Mouse (Mus musculus) hindbrain, embryonic 11.5 days (tissue): ENCODE measurements around the gene Fam184b. TPM values are rescaled to one million over a fixed set of nuclear protein-coding genes. Genes with fewer than 3 reads are reported as not detected.

ENCODE experiments used
- ATAC-seq: fragments of 200-750 bp; cut with Nextera tagmentation; 2 replicates; pipeline ENCODE4 v1.8.0; 2017; ENCODE audit warnings: mild to moderate bottlenecking, moderate TSS enrichment, moderate library complexity; ENCODE audit not compliant: low FRiP score
- DNase-seq: peaks from one replicate; pipeline ENCODE4 v3.0.0-alpha.2; 2015; ENCODE audit warnings: low spot score
- H3K27ac ChIP-seq: fragments of 300-500 bp; sonication (generic); 2 replicates; pipeline ENCODE4 v1.5.1; 2014; ENCODE audit warnings: mild to moderate bottlenecking, low read depth, low read length
- H3K27me3 ChIP-seq: fragments of 300-500 bp; sonication (generic); 2 replicates; pipeline ENCODE4 v1.6.1; 2014; ENCODE audit warnings: mild to moderate bottlenecking, low read length, moderate library complexity, mixed read lengths; ENCODE audit not compliant: control insufficient read depth, insufficient read depth
- H3K36me3 ChIP-seq: fragments of 300-500 bp; sonication (generic); 2 replicates; pipeline ENCODE4 v1.6.1; 2014; ENCODE audit warnings: mild to moderate bottlenecking, low read length, moderate library complexity, mixed read lengths; ENCODE audit not compliant: control insufficient read depth, insufficient read depth
- H3K4me1 ChIP-seq: fragments of 300-500 bp; sonication (generic); replicated peaks from 2 replicates; pipeline ENCODE4 v1.6.1; 2014; ENCODE audit warnings: low read length, mixed read lengths; ENCODE audit not compliant: control insufficient read depth, insufficient read depth
- H3K4me2 ChIP-seq: fragments of 300-500 bp; sonication (generic); replicated peaks from 2 replicates; pipeline ENCODE4 v1.6.1; 2014; ENCODE audit warnings: mild to moderate bottlenecking, low read depth, low read length
- H3K4me3 ChIP-seq: fragments of 300-500 bp; sonication (generic); 2 replicates; pipeline ENCODE4 v1.5.1; 2014; ENCODE audit warnings: low read depth, low read length
- H3K9ac ChIP-seq: fragments of 300-500 bp; sonication (generic); 2 replicates; pipeline ENCODE4 v1.6.1; 2014; ENCODE audit warnings: low read depth, low read length
- H3K9me3 ChIP-seq: fragments of 300-500 bp; sonication (generic); 2 replicates; pipeline ENCODE4 v1.6.1; 2016; ENCODE audit warnings: low read length; ENCODE audit not compliant: control insufficient read depth
- WGBS: fragments of 180-500 bp; shearing (Covaris S2); extraction: QIAGEN DNeasy Blood & Tissue Kit; methylation state at CpG from one replicate; pipeline ENCODE4 v1.1.7; 2014; 5-methylcytosine and 5-hydroxymethylcytosine counted together
- polyA plus RNA-seq: library from polyadenylated mRNA; unstranded; fragments of >200 nt; fragmentation: Nextera tagmentation; extraction: Ambion mirVana; gene quantifications from 2 replicates; pipeline ENCODE4 v1.2.1, GENCODE M21; 2014

Gene Fam184b
- polyA plus RNA-seq, 1 experiment from 2014 or later = 0.91 TPM

DNA sequence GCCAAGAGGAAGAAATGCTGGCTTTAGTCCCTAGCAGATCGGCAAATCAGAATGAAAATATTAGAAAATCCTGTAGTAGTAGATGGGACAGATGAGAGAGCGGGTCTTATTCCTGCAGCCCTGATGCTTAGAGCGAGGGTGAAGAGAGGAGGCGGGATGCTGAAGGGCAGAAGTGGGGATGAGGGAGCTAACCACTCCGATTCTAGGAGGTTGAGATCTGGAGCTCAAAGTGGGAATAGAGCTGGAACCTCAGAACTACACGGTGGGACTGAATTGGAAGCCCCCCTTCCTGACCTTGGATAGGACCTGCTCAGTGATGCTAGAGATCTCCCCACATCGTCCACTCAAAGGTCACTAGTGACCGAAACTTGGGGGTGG lies 290 bp upstream of the Fam184b start:
- WGBS = 0% methylated on average over 8 of the region's 8 CpGs
- ATAC-seq = peak; percentile 52
- Histone ChIP-seq H3K9me3 (no peaks in the 10 kb centered on the region), H3K27me3 (no peaks in the 10 kb centered on the region), H3K4me1 (no peaks in the 10 kb centered on the region), H3K9ac (peak overlapping the region; percentile 56; the same call in 1 of the 2 replicates), H3K36me3 (no peaks in the 10 kb centered on the region), H3K27ac (no peak overlapping the region), H3K4me3 (peak overlapping the region; percentile 61), H3K4me2 (peak overlapping the region; percentile 95)
- peak; percentile 48 for DNase-seq

GRCm38 (mm10) chr5:45638378-45638777 lies 1.0 kb downstream of the Fam184b start:
- 74% methylated on average over 3 of the region's 3 CpGs for WGBS
- H3K4me3 ChIP-seq = no peak overlapping the region
- no peaks in the 10 kb centered on the region for H3K4me1 ChIP-seq
- ATAC-seq (no peak), DNase-seq (no peak)
- H3K4me2 ChIP-seq = no peak overlapping the region
- no peak overlapping the region for H3K9ac ChIP-seq
- no peaks in the 10 kb centered on the region for H3K9me3 ChIP-seq
- no peak overlapping the region for H3K27ac ChIP-seq
- H3K27me3 ChIP-seq = no peaks in the 10 kb centered on the region
- H3K36me3 ChIP-seq = no peaks in the 10 kb centered on the region

DNA sequence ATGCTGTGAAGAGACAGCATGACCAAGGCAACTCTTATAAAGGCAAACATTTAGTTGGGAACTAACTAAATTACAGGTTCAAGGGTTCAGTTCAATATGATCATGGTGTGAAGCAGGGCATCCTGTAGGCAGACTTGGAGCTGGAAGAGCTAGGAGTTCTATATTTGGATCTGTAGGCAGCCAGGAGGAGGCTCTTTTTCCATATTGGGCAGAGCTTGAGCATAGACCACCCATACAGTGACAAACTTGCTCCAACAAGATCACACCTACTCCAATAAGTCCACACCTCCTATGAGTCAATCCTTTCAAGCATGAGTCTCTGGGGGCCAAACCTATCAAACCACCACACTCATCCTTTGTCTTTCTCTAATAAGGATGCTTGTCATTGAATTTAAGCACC lies 9.9 kb downstream of the Fam184b start:
- H3K4me1 ChIP-seq = no peaks in the 10 kb centered on the region
- DNase-seq (no peak), ATAC-seq (no peak)
- H3K9me3 ChIP-seq = no peaks in the 10 kb centered on the region
- no peak overlapping the region for H3K4me3 ChIP-seq
- H3K9ac ChIP-seq = no peak overlapping the region
- H3K4me2 ChIP-seq = no peak overlapping the region
- H3K27ac ChIP-seq = no peak overlapping the region
- no peaks in the 10 kb centered on the region for H3K27me3 ChIP-seq
- H3K36me3 ChIP-seq = no peaks in the 10 kb centered on the region

GRCm38 (mm10) chr5:45627771-45628170 lies 11.6 kb downstream of the Fam184b start:
- no peaks in the 10 kb centered on the region for H3K27me3 ChIP-seq
- H3K36me3 ChIP-seq = no peaks in the 10 kb centered on the region
- no peak for DNase-seq
- H3K4me2 ChIP-seq = no peak overlapping the region
- H3K9ac ChIP-seq = no peak overlapping the region
- H3K9me3 ChIP-seq = no peaks in the 10 kb centered on the region
- WGBS = 66% methylated on average over 1 of the region's 1 CpGs
- no peak overlapping the region for H3K27ac ChIP-seq
- ATAC-seq = no peak
- no peaks in the 10 kb centered on the region for H3K4me1 ChIP-seq
- no peak overlapping the region for H3K4me3 ChIP-seq

GRCm38 (mm10) chr5:45621511-45621910 lies 17.9 kb downstream of the Fam184b start:
- H3K27ac ChIP-seq = no peak overlapping the region
- H3K9me3 ChIP-seq = no peaks in the 10 kb centered on the region
- DNase-seq (no peak), ATAC-seq (no peak)
- no peaks in the 10 kb centered on the region for H3K36me3 ChIP-seq
- no peak overlapping the region for H3K4me3 ChIP-seq
- H3K9ac ChIP-seq = no peak overlapping the region
- H3K4me2 ChIP-seq = no peak overlapping the region
- no peaks in the 10 kb centered on the region for H3K4me1 ChIP-seq
- H3K27me3 ChIP-seq = no peaks in the 10 kb centered on the region
- 56% methylated on average over 3 of the region's 3 CpGs for WGBS

- Histone ChIP-seq H3K9me3 (no peaks in the 10 kb centered on the region), H3K27ac (no peak overlapping the region), H3K4me1 (no peaks in the 10 kb centered on the region), H3K4me2 (no peak overlapping the region), H3K27me3 (no peaks in the 10 kb centered on the region), H3K36me3 (no peaks in the 10 kb centered on the region), H3K9ac (no peak overlapping the region), H3K4me3 (no peak overlapping the region)
- WGBS = 78% methylated on average over 4 of the region's 4 CpGs
- DNase-seq = no peak
- no peak for ATAC-seq
Observed at GRCm38 (mm10) chr5:45599056-45599455, 40.4 kb downstream of the Fam184b start.

GRCm38 (mm10) chr5:45595363-45596039 lies 43.9 kb downstream of the Fam184b start:
- DNase-seq (no peak), ATAC-seq (no peak)
- Histone ChIP-seq H3K36me3 (no peaks in the 10 kb centered on the region), H3K4me1 (no peaks in the 10 kb centered on the region), H3K9ac (no peak overlapping the region), H3K27ac (no peak overlapping the region), H3K4me3 (no peak overlapping the region), H3K4me2 (no peak overlapping the region), H3K9me3 (no peaks in the 10 kb centered on the region), H3K27me3 (no peaks in the 10 kb centered on the region)
- WGBS = 80% methylated on average over 3 of the region's 3 CpGs

DNA sequence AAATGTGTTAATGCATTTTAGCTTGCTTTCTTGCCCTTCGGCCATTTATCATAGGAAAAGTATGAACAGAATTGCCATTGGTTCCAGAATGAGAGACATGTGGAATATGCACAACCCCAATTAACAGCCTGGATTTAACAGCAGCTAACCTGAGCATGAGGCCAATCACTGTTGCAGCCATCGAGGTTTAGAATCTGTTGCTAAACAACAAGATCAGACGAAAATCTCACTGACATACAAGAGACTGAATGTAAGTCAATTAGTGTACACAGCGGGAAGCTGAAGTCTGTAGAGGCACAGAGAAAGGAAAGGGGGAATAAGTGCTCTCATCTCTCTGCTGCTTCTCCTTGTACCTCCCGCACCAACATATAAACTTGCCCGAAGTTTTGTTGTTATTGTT lies 46.1 kb downstream of the Fam184b start:
- Histone ChIP-seq H3K9me3 (no peaks in the 10 kb centered on the region), H3K4me2 (no peak overlapping the region), H3K36me3 (no peaks in the 10 kb centered on the region), H3K27me3 (no peaks in the 10 kb centered on the region), H3K4me1 (no peaks in the 10 kb centered on the region), H3K4me3 (no peak overlapping the region), H3K27ac (no peak overlapping the region), H3K9ac (no peak overlapping the region)
- ATAC-seq = no peak
- DNase-seq = no peak
- WGBS = 85% methylated on average over 6 of the region's 6 CpGs

GRCm38 (mm10) chr5:45590094-45590493 lies 49.3 kb downstream of the Fam184b start:
- no peaks in the 10 kb centered on the region for H3K36me3 ChIP-seq
- no peak overlapping the region for H3K27ac ChIP-seq
- 86% methylated on average over 4 of the region's 4 CpGs for WGBS
- no peak overlapping the region for H3K4me2 ChIP-seq
- ATAC-seq (no peak), DNase-seq (no peak)
- no peaks in the 10 kb centered on the region for H3K9me3 ChIP-seq
- no peaks in the 10 kb centered on the region for H3K27me3 ChIP-seq
- H3K4me3 ChIP-seq = no peak overlapping the region
- H3K9ac ChIP-seq = no peak overlapping the region
- no peaks in the 10 kb centered on the region for H3K4me1 ChIP-seq
